Mouse (Mus musculus) spleen, adult 2 months (tissue): ENCODE data around the gene Ldlrad3.

ENCODE experiments used
- CTCF ChIP-seq: fragments of 200-500 bp; IDR thresholded peaks from 2 replicates; pipeline ENCODE4 v1.5.1; 2011; ENCODE audit warnings: mild to moderate bottlenecking, inconsistent platforms; ENCODE audit not compliant: insufficient read depth, insufficient read length, insufficient replicate concordance; ENCODE audit errors: extremely low read depth
- POLR2A ChIP-seq: fragments of 200-500 bp; IDR thresholded peaks from 2 replicates; pipeline ENCODE4 v1.6.1; 2011; ENCODE audit warnings: low read depth, low read length, inconsistent platforms

DNA sequence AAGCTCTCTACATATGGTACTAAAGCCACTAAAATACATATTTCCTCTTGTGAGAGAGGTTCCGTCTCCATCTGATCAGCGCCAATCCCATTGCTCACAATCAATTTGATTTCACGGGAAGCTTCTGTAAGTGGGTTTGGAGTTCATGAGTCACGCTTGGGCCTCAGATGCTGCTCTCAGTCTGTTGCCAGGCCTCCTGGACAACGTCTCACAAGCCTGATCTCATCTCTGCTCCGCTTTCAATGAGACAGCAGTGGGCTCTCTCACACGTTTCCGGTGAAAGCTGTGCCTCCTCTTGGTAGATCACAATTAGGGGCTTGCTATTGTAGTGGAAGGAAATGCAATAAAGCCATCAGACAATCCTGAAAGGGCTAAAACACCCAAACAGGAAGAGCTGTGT, 10.5 kb upstream of the Ldlrad3 start:
- TF ChIP-seq CTCF: no peak
- no peak for TF ChIP-seq POLR2A
